Mouse (Mus musculus): ENCODE results near the gene Csf1.

GRCm38 (mm10) chr3:107775736-107776135 lies 15.5 kb upstream of the Csf1 start:
- TF ChIP-seq GATA1 (IDR thresholded peaks at IDR 0.05; ENCODE audit: borderline replicate concordance, low read length) (no peak), FLI1 (IDR thresholded peaks at IDR 0.05; ENCODE audit: low read length) (no peak)
